Mouse (Mus musculus) heart, embryonic 15.5 days (tissue): ENCODE measurements around the gene Clock. TPM values are rescaled to one million over a fixed set of nuclear protein-coding genes. Genes with fewer than 3 reads are reported as not detected.

Experiments used
- ATAC-seq: fragments of 200-750 bp; cut with Nextera tagmentation; replicated peaks from 2 replicates; pipeline ENCODE4 v1.8.0; 2017; ENCODE audit warnings: low read depth, moderate TSS enrichment; ENCODE audit not compliant: insufficient number of reproducible peaks, insufficient read depth, low FRiP score
- H3K27ac ChIP-seq: fragments of 300-500 bp; sonication (generic); 2 replicates; pipeline ENCODE4 v1.5.1; 2015; ENCODE audit warnings: mild to moderate bottlenecking, inconsistent platforms
- H3K27me3 ChIP-seq: fragments of 300-500 bp; sonication (generic); 2 replicates; pipeline ENCODE4 v1.6.1; 2015; ENCODE audit warnings: inconsistent platforms
- H3K36me3 ChIP-seq: fragments of 300-500 bp; sonication (generic); 2 replicates; pipeline ENCODE4 v1.6.1; 2015; ENCODE audit warnings: mild to moderate bottlenecking, inconsistent platforms
- H3K4me1 ChIP-seq: fragments of 300-500 bp; sonication (generic); replicated peaks from 2 replicates; pipeline ENCODE4 v1.6.1; 2015; ENCODE audit warnings: inconsistent platforms
- H3K4me2 ChIP-seq: fragments of 300-500 bp; sonication (generic); 2 replicates; pipeline ENCODE4 v1.6.1; 2015; ENCODE audit warnings: inconsistent platforms, mild to moderate bottlenecking, moderate library complexity
- H3K4me3 ChIP-seq: fragments of 300-500 bp; sonication (generic); 2 replicates; pipeline ENCODE4 v1.5.1; 2015; ENCODE audit warnings: mild to moderate bottlenecking, inconsistent platforms
- H3K9ac ChIP-seq: fragments of 300-500 bp; sonication (generic); 2 replicates; pipeline ENCODE4 v1.6.1; 2015; ENCODE audit warnings: mild to moderate bottlenecking, inconsistent platforms
- H3K9me3 ChIP-seq: fragments of 300-500 bp; sonication (generic); replicated peaks from 2 replicates; pipeline ENCODE4 v1.6.1; 2016; ENCODE audit warnings: inconsistent platforms
- WGBS: fragments of 180-500 bp; shearing (Covaris S2); methylation state at CpG from one replicate; pipeline ENCODE4 v1.1.7; 2015; ENCODE audit warnings: mixed read lengths; 5-methylcytosine and 5-hydroxymethylcytosine counted together
- polyA plus RNA-seq: library from polyadenylated mRNA; unstranded; fragments of >200 nt; fragmentation: Nextera tagmentation; extraction: Ambion mirVana; gene quantifications from 2 replicates; pipeline ENCODE4 v1.2.1, GENCODE M21; 2015

The Clock gene
- polyA plus RNA-seq, 1 experiment from 2014 or later = 8.9 TPM

- Histone ChIP-seq H3K4me3 (no peak overlapping the region), H3K27me3 (no peaks in the 10 kb centered on the region; the same call in 1 of the 2 replicates), H3K27ac (no peak overlapping the region), H3K4me1 (peaks cover 6% of the 10 kb centered on the region), H3K9me3 (no peaks in the 10 kb centered on the region), H3K4me2 (no peak overlapping the region), H3K9ac (no peak overlapping the region), H3K36me3 (no peaks in the 10 kb centered on the region)
- 61% methylated on average over 2 of the region's 2 CpGs for WGBS
- no peak for ATAC-seq
Measured at GRCm38 (mm10) chr5:76308206-76308605, 3.6 kb upstream of the Clock start.

- H3K4me2 ChIP-seq = no peak overlapping the region
- H3K4me3 ChIP-seq = no peak overlapping the region
- no peak overlapping the region for H3K27ac ChIP-seq
- ATAC-seq = no peak
- no peak overlapping the region for H3K9ac ChIP-seq
- no peaks in the 10 kb centered on the region for H3K27me3 ChIP-seq
- peaks cover 8% of the 10 kb centered on the region for H3K4me1 ChIP-seq
- H3K9me3 ChIP-seq = no peaks in the 10 kb centered on the region
- WGBS = 75% methylated on average over 3 of the region's 3 CpGs
- H3K36me3 ChIP-seq = no peaks in the 10 kb centered on the region
Measured at GRCm38 (mm10) chr5:76306261-76306660, 1.7 kb upstream of the Clock start.

- 7% methylated on average over 8 of the region's 8 CpGs for WGBS
- H3K4me2 ChIP-seq = peak overlapping the region; percentile 94
- ATAC-seq = no peak
- peak overlapping the region; percentile 97 for H3K4me3 ChIP-seq
- H3K4me1 ChIP-seq = peaks cover 8% of the 10 kb centered on the region
- H3K27ac ChIP-seq = no peak overlapping the region
- no peaks in the 10 kb centered on the region for H3K9me3 ChIP-seq
- H3K9ac ChIP-seq = peak overlapping the region; percentile 31; the same call in 1 of the 2 replicates
- no peaks in the 10 kb centered on the region for H3K27me3 ChIP-seq
- no peaks in the 10 kb centered on the region for H3K36me3 ChIP-seq
Measured at GRCm38 (mm10) chr5:76305616-76306015, 1.0 kb upstream of the Clock start.

GRCm38 (mm10) chr5:76303745-76304451, 694 bp downstream of the Clock start:
- no peaks in the 10 kb centered on the region for H3K36me3 ChIP-seq
- no peaks in the 10 kb centered on the region for H3K27me3 ChIP-seq
- under 1% methylated on average over 90 of the region's 100 CpGs for WGBS
- peak overlapping the region; percentile 98 for H3K27ac ChIP-seq
- peak; percentile 88 for ATAC-seq
- H3K4me2 ChIP-seq = peak overlapping the region; percentile 94
- no peaks in the 10 kb centered on the region for H3K9me3 ChIP-seq
- H3K4me3 ChIP-seq = peak overlapping the region; percentile 97
- peaks cover 8% of the 10 kb centered on the region for H3K4me1 ChIP-seq
- H3K9ac ChIP-seq = peak overlapping the region; percentile 97

GRCm38 (mm10) chr5:76303379-76303744, 1.2 kb downstream of the Clock start:
- Histone ChIP-seq H3K27me3 (no peaks in the 10 kb centered on the region), H3K36me3 (no peaks in the 10 kb centered on the region), H3K27ac (peak overlapping the region; percentile 98), H3K4me3 (peak overlapping the region; percentile 97), H3K4me1 (peaks cover 8% of the 10 kb centered on the region), H3K9ac (peak overlapping the region; percentile 97), H3K4me2 (peak overlapping the region; percentile 94), H3K9me3 (no peaks in the 10 kb centered on the region)
- WGBS = 5% methylated on average over 11 of the region's 11 CpGs
- no peak for ATAC-seq

GRCm38 (mm10) chr5:76302009-76302408, 2.6 kb downstream of the Clock start:
- ATAC-seq = no peak

GRCm38 (mm10) chr5:76289234-76289691, 15.3 kb downstream of the Clock start:
- Histone ChIP-seq H3K36me3 (no peaks in the 10 kb centered on the region), H3K4me3 (no peak overlapping the region), H3K4me1 (peaks cover 7% of the 10 kb centered on the region; the same call in 1 of the 2 replicates), H3K27me3 (no peaks in the 10 kb centered on the region), H3K9ac (no peak overlapping the region), H3K9me3 (no peaks in the 10 kb centered on the region), H3K4me2 (no peak overlapping the region), H3K27ac (no peak overlapping the region)
- 72% methylated on average over 8 of the region's 8 CpGs for WGBS
- ATAC-seq = no peak

More at GRCm38 (mm10) chr5:76302009-76302408, 2.6 kb downstream of the Clock start:
- no peak overlapping the region for H3K9ac ChIP-seq
- H3K27ac ChIP-seq = no peak overlapping the region
- H3K4me1 ChIP-seq = peaks cover 8% of the 10 kb centered on the region
- no peak overlapping the region for H3K4me2 ChIP-seq
- H3K36me3 ChIP-seq = no peaks in the 10 kb centered on the region
- no peaks in the 10 kb centered on the region for H3K27me3 ChIP-seq
- 87% methylated on average over 2 of the region's 2 CpGs for WGBS
- H3K9me3 ChIP-seq = no peaks in the 10 kb centered on the region
- no peak overlapping the region for H3K4me3 ChIP-seq

GRCm38 (mm10) chr5:76288256-76288655, 16.3 kb downstream of the Clock start:
- ATAC-seq = no peak
- no peak overlapping the region for H3K4me3 ChIP-seq
- H3K27me3 ChIP-seq = no peaks in the 10 kb centered on the region
- no peak overlapping the region for H3K9ac ChIP-seq
- no peak overlapping the region for H3K4me2 ChIP-seq
- H3K36me3 ChIP-seq = no peaks in the 10 kb centered on the region
- no peak overlapping the region for H3K27ac ChIP-seq
- peaks cover 7% of the 10 kb centered on the region; the same call in 1 of the 2 replicates for H3K4me1 ChIP-seq
- WGBS = 91% methylated on average over 3 of the region's 3 CpGs
- H3K9me3 ChIP-seq = no peaks in the 10 kb centered on the region

GRCm38 (mm10) chr5:76287062-76287461, 17.5 kb downstream of the Clock start:
- H3K27ac ChIP-seq = no peak overlapping the region
- H3K9me3 ChIP-seq = no peaks in the 10 kb centered on the region
- no peak overlapping the region for H3K4me2 ChIP-seq
- H3K9ac ChIP-seq = no peak overlapping the region
- 71% methylated on average over 5 of the region's 5 CpGs for WGBS
- no peak for ATAC-seq
- no peak overlapping the region for H3K4me3 ChIP-seq
- H3K36me3 ChIP-seq = no peaks in the 10 kb centered on the region
- H3K27me3 ChIP-seq = no peaks in the 10 kb centered on the region
- H3K4me1 ChIP-seq = peaks cover 7% of the 10 kb centered on the region; the same call in 1 of the 2 replicates

- Histone ChIP-seq H3K9ac (no peak overlapping the region), H3K27ac (no peak overlapping the region)
- WGBS = 75% methylated on average over 4 of the region's 4 CpGs
Measured at GRCm38 (mm10) chr5:76285699-76286098, 18.9 kb downstream of the Clock start.

GRCm38 (mm10) chr5:76283890-76284289, 20.7 kb downstream of the Clock start:
- no peaks in the 10 kb centered on the region for H3K36me3 ChIP-seq
- no peak overlapping the region for H3K4me2 ChIP-seq
- H3K27me3 ChIP-seq = no peaks in the 10 kb centered on the region
- no peak for ATAC-seq
- no peak overlapping the region for H3K9ac ChIP-seq
- H3K9me3 ChIP-seq = no peaks in the 10 kb centered on the region
- no peak overlapping the region for H3K27ac ChIP-seq
- H3K4me1 ChIP-seq = no peaks in the 10 kb centered on the region
- 67% methylated on average over 1 of the region's 1 CpGs for WGBS
- H3K4me3 ChIP-seq = no peak overlapping the region

More at GRCm38 (mm10) chr5:76285699-76286098, 18.9 kb downstream of the Clock start:
- no peaks in the 10 kb centered on the region for H3K27me3 ChIP-seq
- H3K9me3 ChIP-seq = no peaks in the 10 kb centered on the region
- peaks cover 7% of the 10 kb centered on the region; the same call in 1 of the 2 replicates for H3K4me1 ChIP-seq
- no peak overlapping the region for H3K4me3 ChIP-seq
- ATAC-seq = no peak
- H3K36me3 ChIP-seq = no peaks in the 10 kb centered on the region
- no peak overlapping the region for H3K4me2 ChIP-seq

GRCm38 (mm10) chr5:76274977-76275376, 29.6 kb downstream of the Clock start:
- no peak overlapping the region for H3K27ac ChIP-seq
- no peaks in the 10 kb centered on the region for H3K27me3 ChIP-seq
- H3K9me3 ChIP-seq = no peaks in the 10 kb centered on the region
- H3K9ac ChIP-seq = no peak overlapping the region
- H3K4me1 ChIP-seq = no peaks in the 10 kb centered on the region
- 72% methylated on average over 4 of the region's 4 CpGs for WGBS
- no peak overlapping the region for H3K4me3 ChIP-seq
- H3K36me3 ChIP-seq = no peaks in the 10 kb centered on the region; the same call in 1 of the 2 replicates
- ATAC-seq = no peak
- no peak overlapping the region for H3K4me2 ChIP-seq
